Mouse (Mus musculus) embryonic fibroblast, embryonic 13.5 days (primary cell): ENCODE measurements around the gene Alpk3.

Experiments used
- CTCF ChIP-seq: IDR thresholded peaks from 2 replicates; pipeline ENCODE4 v1.5.1; 2011; ENCODE audit warnings: mild to moderate bottlenecking, control low read depth, low read length, moderate library complexity, borderline replicate concordance; ENCODE audit not compliant: insufficient read depth
- POLR2A ChIP-seq: IDR thresholded peaks from 2 replicates; pipeline ENCODE4 v1.6.1; 2011; ENCODE audit warnings: low read depth, mild to moderate bottlenecking, control low read depth, low read length, moderate library complexity

DNA sequence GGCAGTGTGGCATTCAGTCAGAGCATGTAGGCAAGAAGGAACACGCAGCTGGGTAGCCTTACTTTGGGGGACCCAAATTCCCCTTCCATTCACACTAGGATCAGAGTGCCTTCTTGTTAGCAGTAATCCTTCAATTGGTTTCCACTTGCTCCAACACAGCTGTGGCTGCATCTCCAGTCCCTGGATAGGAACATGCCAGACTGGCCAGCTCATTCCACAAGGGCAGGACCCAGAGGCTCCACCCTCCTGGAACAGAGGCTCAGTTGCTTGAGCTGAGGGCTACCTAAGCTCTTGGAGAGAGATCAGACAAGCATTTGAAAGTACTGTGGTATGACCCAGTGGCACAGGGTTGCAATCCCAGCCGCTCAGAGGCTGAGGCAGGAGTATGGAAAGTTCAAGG lies 8.9 kb upstream of the Alpk3 start:
- TF ChIP-seq CTCF (no peak), POLR2A (no peak)
